Mouse (Mus musculus): ENCODE data around the gene Glp2r. TPM values are rescaled to one million over a fixed set of nuclear protein-coding genes. Genes with fewer than 3 reads are reported as not detected.

The Glp2r gene
- 0.03 TPM in 1 of 2 replicates, not detected in the other for polyA plus RNA-seq (2014; fragmentation: Nextera tagmentation; extraction: Ambion mirVana)

GRCm38 (mm10) chr11:67771053-67771452, at the start of gene Glp2r:
Glp2r (minus strand) TSS chr11:67771153.
- Histone ChIP-seq H3K4me1 (ENCODE audit: control insufficient read depth, insufficient read depth, low read length) (no peaks in the 10 kb centered on the region), H3K27me3 (ENCODE audit: control insufficient read depth, insufficient read depth, low read length) (no peaks in the 10 kb centered on the region), H3K4me2 (no peak within 1 kb of the TSS), H3K4me3 (ENCODE audit: low read depth, low read length) (no peak within 1 kb of the TSS), H3K9ac (ENCODE audit: low read depth, low read length) (no peak within 1 kb of the TSS), H3K36me3 (ENCODE audit: control insufficient read depth, insufficient read depth, low read length) (no peaks in the 10 kb centered on the region), H3K27ac (ENCODE audit: low read depth, low read length) (no peak within 1 kb of the TSS), H3K9me3 (replicated peaks; ENCODE audit: control insufficient read depth, low read length) (no peaks in the 10 kb centered on the region)
- WGBS (ENCODE audit: insufficient replicate concordance), result 74% methylated on average over 14 of the region's 14 CpGs
- ATAC-seq (replicated peaks; ENCODE audit: insufficient number of reproducible peaks, low FRiP score, low TSS enrichment), result no peak

- WGBS (ENCODE audit: insufficient replicate concordance), result 32% methylated on average over 4 of the region's 4 CpGs
- no peak overlapping the region for H3K4me3 ChIP-seq (ENCODE audit: low read depth, low read length)
- H3K36me3 ChIP-seq (ENCODE audit: control insufficient read depth, insufficient read depth, low read length), result no peaks in the 10 kb centered on the region
- no peak overlapping the region for H3K4me2 ChIP-seq
- H3K4me1 ChIP-seq (ENCODE audit: control insufficient read depth, insufficient read depth, low read length), result no peaks in the 10 kb centered on the region
- no peaks in the 10 kb centered on the region for H3K9me3 ChIP-seq (replicated peaks; ENCODE audit: control insufficient read depth, low read length)
- H3K27ac ChIP-seq (ENCODE audit: low read depth, low read length), result no peak overlapping the region
- ATAC-seq (replicated peaks; ENCODE audit: insufficient number of reproducible peaks, low FRiP score, low TSS enrichment), result no peak
- H3K27me3 ChIP-seq (ENCODE audit: control insufficient read depth, insufficient read depth, low read length), result no peaks in the 10 kb centered on the region
- no peak overlapping the region for H3K9ac ChIP-seq (ENCODE audit: low read depth, low read length)
Measured at GRCm38 (mm10) chr11:67820221-67820620, 49.3 kb upstream of the Glp2r start.

GRCm38 (mm10) chr11:67819604-67820003, 48.7 kb upstream of the Glp2r start:
- Histone ChIP-seq H3K4me2 (peak overlapping the region; percentile 57), H3K27me3 (ENCODE audit: control insufficient read depth, insufficient read depth, low read length) (no peaks in the 10 kb centered on the region), H3K4me3 (ENCODE audit: low read depth, low read length) (no peak overlapping the region), H3K36me3 (ENCODE audit: control insufficient read depth, insufficient read depth, low read length) (no peaks in the 10 kb centered on the region), H3K4me1 (ENCODE audit: control insufficient read depth, insufficient read depth, low read length) (no peaks in the 10 kb centered on the region), H3K27ac (ENCODE audit: low read depth, low read length) (no peak overlapping the region), H3K9me3 (replicated peaks; ENCODE audit: control insufficient read depth, low read length) (no peaks in the 10 kb centered on the region), H3K9ac (ENCODE audit: low read depth, low read length) (0 out of 2 replicates have a peak overlapping the region, but pooled peaks have one; percentile 29)
- WGBS (ENCODE audit: insufficient replicate concordance), result 13% methylated on average over 5 of the region's 5 CpGs
- no peak for ATAC-seq (replicated peaks; ENCODE audit: insufficient number of reproducible peaks, low FRiP score, low TSS enrichment)

GRCm38 (mm10) chr11:67811535-67811934, 40.6 kb upstream of the Glp2r start:
- Histone ChIP-seq H3K36me3 (ENCODE audit: control insufficient read depth, insufficient read depth, low read length) (no peaks in the 10 kb centered on the region), H3K4me3 (ENCODE audit: low read depth, low read length) (no peak overlapping the region), H3K4me2 (no peak overlapping the region), H3K4me1 (ENCODE audit: control insufficient read depth, insufficient read depth, low read length) (no peaks in the 10 kb centered on the region), H3K27ac (ENCODE audit: low read depth, low read length) (no peak overlapping the region), H3K9me3 (replicated peaks; ENCODE audit: control insufficient read depth, low read length) (no peaks in the 10 kb centered on the region), H3K27me3 (ENCODE audit: control insufficient read depth, insufficient read depth, low read length) (no peaks in the 10 kb centered on the region), H3K9ac (ENCODE audit: low read depth, low read length) (no peak overlapping the region)
- no peak for ATAC-seq (replicated peaks; ENCODE audit: insufficient number of reproducible peaks, low FRiP score, low TSS enrichment)
- WGBS (ENCODE audit: insufficient replicate concordance), result 67% methylated on average over 6 of the region's 6 CpGs

GRCm38 (mm10) chr11:67808051-67808450, 37.1 kb upstream of the Glp2r start:
- Histone ChIP-seq H3K27ac (ENCODE audit: low read depth, low read length) (no peak overlapping the region), H3K4me3 (ENCODE audit: low read depth, low read length) (no peak overlapping the region), H3K36me3 (ENCODE audit: control insufficient read depth, insufficient read depth, low read length) (no peaks in the 10 kb centered on the region), H3K4me1 (ENCODE audit: control insufficient read depth, insufficient read depth, low read length) (no peaks in the 10 kb centered on the region), H3K27me3 (ENCODE audit: control insufficient read depth, insufficient read depth, low read length) (no peaks in the 10 kb centered on the region), H3K4me2 (no peak overlapping the region), H3K9me3 (replicated peaks; ENCODE audit: control insufficient read depth, low read length) (no peaks in the 10 kb centered on the region), H3K9ac (ENCODE audit: low read depth, low read length) (no peak overlapping the region)
- no peak for ATAC-seq (replicated peaks; ENCODE audit: insufficient number of reproducible peaks, low FRiP score, low TSS enrichment)
- 73% methylated on average over 5 of the region's 5 CpGs for WGBS (ENCODE audit: insufficient replicate concordance)

- ATAC-seq (replicated peaks; ENCODE audit: insufficient number of reproducible peaks, low FRiP score, low TSS enrichment), result no peak
- Histone ChIP-seq H3K36me3 (ENCODE audit: control insufficient read depth, insufficient read depth, low read length) (no peaks in the 10 kb centered on the region), H3K4me1 (ENCODE audit: control insufficient read depth, insufficient read depth, low read length) (no peaks in the 10 kb centered on the region), H3K9ac (ENCODE audit: low read depth, low read length) (no peak overlapping the region), H3K27me3 (ENCODE audit: control insufficient read depth, insufficient read depth, low read length) (no peaks in the 10 kb centered on the region), H3K4me3 (ENCODE audit: low read depth, low read length) (no peak overlapping the region), H3K4me2 (no peak overlapping the region), H3K9me3 (replicated peaks; ENCODE audit: control insufficient read depth, low read length) (no peaks in the 10 kb centered on the region), H3K27ac (ENCODE audit: low read depth, low read length) (no peak overlapping the region)
- 75% methylated on average over 11 of the region's 11 CpGs for WGBS (ENCODE audit: insufficient replicate concordance)
Measured at GRCm38 (mm10) chr11:67806832-67807597, 36.1 kb upstream of the Glp2r start.

- no peaks in the 10 kb centered on the region for H3K9me3 ChIP-seq (replicated peaks; ENCODE audit: control insufficient read depth, low read length)
- no peaks in the 10 kb centered on the region for H3K27me3 ChIP-seq (ENCODE audit: control insufficient read depth, insufficient read depth, low read length)
- H3K4me1 ChIP-seq (ENCODE audit: control insufficient read depth, insufficient read depth, low read length), result 0 out of 2 replicates have a peak, but pooled peaks cover 4% of the 10 kb centered on the region
- 89% methylated on average over 1 of the region's 1 CpGs for WGBS (ENCODE audit: insufficient replicate concordance)
- H3K4me3 ChIP-seq (ENCODE audit: low read depth, low read length), result no peak overlapping the region
- H3K9ac ChIP-seq (ENCODE audit: low read depth, low read length), result no peak overlapping the region
- H3K27ac ChIP-seq (ENCODE audit: low read depth, low read length), result no peak overlapping the region
- no peak overlapping the region for H3K4me2 ChIP-seq
- no peak for ATAC-seq (replicated peaks; ENCODE audit: insufficient number of reproducible peaks, low FRiP score, low TSS enrichment)
- no peaks in the 10 kb centered on the region for H3K36me3 ChIP-seq (ENCODE audit: control insufficient read depth, insufficient read depth, low read length)
Measured at GRCm38 (mm10) chr11:67805538-67805937, 34.6 kb upstream of the Glp2r start.

- Histone ChIP-seq H3K4me2 (no peak overlapping the region), H3K9ac (ENCODE audit: low read depth, low read length) (no peak overlapping the region), H3K9me3 (replicated peaks; ENCODE audit: control insufficient read depth, low read length) (no peaks in the 10 kb centered on the region), H3K27ac (ENCODE audit: low read depth, low read length) (no peak overlapping the region), H3K4me3 (ENCODE audit: low read depth, low read length) (no peak overlapping the region), H3K4me1 (ENCODE audit: control insufficient read depth, insufficient read depth, low read length) (0 out of 2 replicates have a peak, but pooled peaks cover 4% of the 10 kb centered on the region), H3K36me3 (ENCODE audit: control insufficient read depth, insufficient read depth, low read length) (no peaks in the 10 kb centered on the region), H3K27me3 (ENCODE audit: control insufficient read depth, insufficient read depth, low read length) (no peaks in the 10 kb centered on the region)
- WGBS (ENCODE audit: insufficient replicate concordance), result 62% methylated on average over 8 of the region's 8 CpGs
- no peak for ATAC-seq (replicated peaks; ENCODE audit: insufficient number of reproducible peaks, low FRiP score, low TSS enrichment)
Measured at GRCm38 (mm10) chr11:67801169-67801568, 30.2 kb upstream of the Glp2r start.

Measured in heart, embryonic 11.5 days (tissue).